Mouse (Mus musculus) frontal cortex, adult (tissue): ENCODE measurements around the gene Serp2.
"Not testable (repeated sequence)": the region's sequence is repeated elsewhere in the genome, so short reads cannot be mapped to it uniquely, and the experiment has no call there.

Source experiments
- ATAC-seq: cut with Nextera tagmentation; 2 replicates; pipeline ENCODE4 v1.9.2; 2017; ENCODE audit warnings: mild to moderate bottlenecking, moderate library complexity, mixed read lengths; ENCODE audit not compliant: low TSS enrichment

The Serp2 gene

DNA sequence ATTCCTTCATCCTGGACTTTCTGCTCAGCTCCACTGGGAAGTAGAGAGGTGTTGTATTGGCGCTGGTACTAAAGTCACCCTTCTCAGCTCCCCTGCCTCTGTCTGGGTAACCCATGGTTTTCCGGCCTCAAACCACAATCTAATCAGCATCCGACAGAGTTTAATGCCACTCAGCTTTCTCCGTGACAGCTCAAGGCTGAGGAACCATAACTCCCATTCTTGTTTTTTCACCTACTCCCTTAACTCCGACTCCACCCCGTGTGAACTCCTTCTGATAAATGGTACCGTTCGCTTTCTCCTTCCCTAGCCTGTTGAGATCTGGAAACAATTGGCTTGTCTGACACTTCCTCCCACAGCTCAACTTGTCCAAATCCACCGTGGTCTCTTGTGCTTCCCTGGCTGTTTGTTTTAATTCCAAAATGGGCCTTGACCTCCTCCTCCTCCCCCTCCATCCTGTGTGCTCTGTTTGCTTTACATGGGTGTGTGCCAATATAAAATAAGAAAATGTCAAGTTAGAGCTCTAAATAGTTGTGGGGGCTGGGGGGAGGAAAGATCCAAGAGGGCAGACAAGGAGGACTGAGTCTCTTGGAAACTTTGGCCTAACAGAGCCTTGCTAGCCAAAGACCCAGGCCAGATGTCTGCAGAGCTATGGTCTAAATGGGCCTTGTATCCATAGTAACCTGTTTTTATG lies 12.7 kb upstream of the Serp2 start:
- ATAC-seq: no peak

DNA sequence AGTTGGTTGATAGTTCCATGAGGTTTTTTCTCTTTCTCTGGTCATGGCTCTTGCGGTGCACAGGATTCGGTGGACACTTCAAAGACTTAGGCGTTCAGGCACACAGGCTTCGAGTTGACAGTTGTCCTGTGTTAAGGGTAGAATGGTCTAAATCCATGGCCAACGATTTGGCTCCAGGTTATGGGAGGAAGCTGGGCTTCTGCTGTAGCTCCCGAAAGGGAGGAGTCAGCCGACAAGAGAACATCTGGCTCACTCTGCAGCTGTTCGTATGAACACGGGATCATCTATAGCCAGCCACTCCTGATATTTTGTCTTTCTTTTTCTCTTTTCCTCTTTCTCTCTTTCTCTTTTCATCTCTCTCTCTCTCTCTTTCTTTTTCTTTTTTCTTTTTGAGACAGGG lies 11.9 kb upstream of the Serp2 start:
- no peak for ATAC-seq

DNA sequence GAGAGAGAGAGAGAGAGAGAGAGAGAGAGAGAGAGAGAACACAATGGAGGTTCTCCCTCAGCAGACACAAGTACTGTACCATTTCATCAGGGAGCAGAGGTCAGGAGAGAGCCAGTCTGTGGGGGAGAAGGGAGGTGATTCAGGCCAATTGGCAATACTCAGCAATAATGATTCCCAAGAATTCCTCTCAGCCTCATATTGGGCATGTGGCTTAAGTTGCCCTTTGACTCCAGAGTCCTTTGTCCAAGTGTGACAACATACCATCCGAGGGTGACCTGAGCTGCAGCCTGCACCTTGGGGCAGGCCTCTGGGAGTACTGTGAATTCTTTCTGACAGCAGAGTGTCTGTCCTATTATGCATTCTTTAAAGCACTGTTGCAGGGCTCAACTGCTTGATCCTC lies 10.6 kb upstream of the Serp2 start:
- ATAC-seq: no peak

DNA sequence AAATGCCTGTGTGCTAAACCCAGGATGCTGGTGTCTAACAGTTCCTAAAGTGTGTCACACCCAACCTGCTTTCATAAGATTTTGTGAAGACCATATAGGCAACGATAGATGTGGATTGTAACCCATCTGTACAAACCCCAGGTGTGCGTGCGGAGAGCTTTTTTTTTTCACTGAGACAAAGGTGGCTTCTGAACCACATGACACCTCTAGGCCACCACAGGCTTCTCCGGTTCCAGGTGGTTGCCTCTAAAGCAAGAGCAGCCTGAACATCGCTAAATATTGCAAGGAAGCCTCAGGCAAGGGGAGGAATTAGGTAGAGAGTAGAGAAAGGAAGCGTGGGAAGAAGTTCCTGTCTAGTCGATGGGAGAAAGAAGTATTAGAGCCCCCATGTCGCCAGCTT lies 10.0 kb upstream of the Serp2 start:
- ATAC-seq: no peak

DNA sequence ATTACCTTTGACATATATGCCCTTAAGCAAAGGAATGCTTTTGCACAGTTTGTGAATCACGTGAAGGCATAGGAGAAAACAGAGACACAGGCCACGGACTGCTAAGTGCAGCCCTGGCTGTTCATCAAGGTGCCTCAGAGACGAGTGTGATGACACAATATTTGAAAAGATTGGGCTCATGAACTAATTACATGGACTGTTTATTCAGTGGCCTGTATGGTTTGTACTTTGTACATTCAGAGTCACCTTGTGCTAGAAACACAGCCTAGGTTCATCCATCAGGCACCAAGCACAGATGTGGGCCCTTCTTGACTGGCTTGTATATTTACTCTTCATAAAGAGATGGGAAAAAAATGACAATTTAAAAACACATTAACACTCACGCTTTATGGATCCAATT lies 9.5 kb upstream of the Serp2 start:
- ATAC-seq: no peak

DNA sequence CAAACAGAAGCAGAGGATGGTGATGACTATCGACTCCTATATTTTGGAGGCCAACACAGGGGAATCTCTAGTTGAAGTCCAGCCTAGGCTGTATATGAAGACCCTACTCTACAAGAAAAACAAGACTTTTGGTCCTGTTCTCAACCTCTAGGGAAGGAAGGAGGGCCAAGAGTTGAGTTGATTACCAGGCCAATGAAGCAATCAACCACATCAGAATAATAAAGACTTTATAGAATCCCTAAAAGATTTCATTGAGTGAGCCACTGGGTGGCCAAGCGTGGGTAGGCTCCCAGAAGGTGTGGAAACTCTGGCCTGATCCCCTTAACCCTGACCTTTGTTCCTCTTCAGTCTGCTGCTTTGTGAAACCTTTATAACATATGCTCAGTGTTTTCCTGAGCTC lies 2.5 kb upstream of the Serp2 start:
- no peak for ATAC-seq

DNA sequence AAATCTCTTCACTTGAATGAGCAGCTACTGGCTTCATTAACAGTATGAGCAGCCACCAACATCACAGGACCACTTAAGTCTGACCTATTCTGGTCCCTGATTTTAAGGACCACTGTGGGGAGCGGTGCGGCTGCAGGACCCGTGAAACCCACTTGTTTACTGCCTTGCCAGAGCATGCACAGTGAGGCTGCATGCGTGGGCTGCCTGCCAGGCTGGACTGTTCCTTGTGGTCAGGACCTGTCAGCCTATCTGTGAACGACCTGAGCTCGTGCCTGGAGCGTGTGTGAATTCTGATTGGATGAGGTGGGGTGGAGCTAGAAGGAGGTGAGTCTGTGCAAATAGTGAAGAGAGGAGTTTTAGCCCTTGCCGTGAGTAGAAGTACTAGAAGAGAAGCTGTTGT lies 1.5 kb upstream of the Serp2 start:
- ATAC-seq: not testable (repeated sequence)

DNA sequence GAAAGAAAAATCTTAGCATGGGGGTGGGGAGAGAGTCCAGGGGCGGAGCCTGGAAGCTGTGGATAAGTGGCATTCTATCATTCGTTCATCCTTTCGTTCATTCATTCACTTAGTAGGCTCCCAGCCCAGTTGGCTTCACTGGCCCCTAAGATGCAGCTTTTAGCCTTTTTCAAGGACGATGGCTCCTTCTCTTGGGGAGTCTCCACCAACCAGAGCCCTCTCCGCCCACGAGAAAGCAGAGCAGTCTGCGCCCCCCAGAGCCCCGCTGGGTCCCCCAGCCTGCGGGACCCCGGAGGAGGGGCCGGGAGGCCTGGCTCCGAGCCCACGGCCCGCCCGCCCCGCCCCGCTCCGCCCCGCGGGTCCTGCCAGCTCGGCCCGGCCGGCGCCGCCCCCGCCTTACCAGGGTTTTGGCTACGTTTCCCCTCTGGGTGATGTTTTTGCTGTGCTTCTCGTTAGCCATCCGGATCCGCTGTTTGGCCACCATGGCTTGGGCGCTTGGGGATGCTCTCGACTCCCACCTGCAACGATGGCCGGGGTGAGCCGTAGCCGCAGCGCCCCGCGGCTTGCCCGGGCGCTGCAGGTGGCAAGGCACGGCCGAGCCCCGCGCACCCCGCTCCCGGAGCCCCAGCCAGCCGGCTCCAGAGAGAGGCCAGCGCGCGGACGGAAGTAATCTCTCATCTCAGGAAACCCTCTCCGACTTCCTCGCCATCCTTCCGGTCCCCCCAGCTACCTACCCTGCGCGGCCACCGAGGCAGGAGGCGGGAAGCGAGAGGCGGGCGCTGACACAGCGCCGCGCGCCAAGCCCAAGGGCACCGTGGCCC lies 448 bp downstream of the Serp2 start:
- ATAC-seq: peak; percentile 76

DNA sequence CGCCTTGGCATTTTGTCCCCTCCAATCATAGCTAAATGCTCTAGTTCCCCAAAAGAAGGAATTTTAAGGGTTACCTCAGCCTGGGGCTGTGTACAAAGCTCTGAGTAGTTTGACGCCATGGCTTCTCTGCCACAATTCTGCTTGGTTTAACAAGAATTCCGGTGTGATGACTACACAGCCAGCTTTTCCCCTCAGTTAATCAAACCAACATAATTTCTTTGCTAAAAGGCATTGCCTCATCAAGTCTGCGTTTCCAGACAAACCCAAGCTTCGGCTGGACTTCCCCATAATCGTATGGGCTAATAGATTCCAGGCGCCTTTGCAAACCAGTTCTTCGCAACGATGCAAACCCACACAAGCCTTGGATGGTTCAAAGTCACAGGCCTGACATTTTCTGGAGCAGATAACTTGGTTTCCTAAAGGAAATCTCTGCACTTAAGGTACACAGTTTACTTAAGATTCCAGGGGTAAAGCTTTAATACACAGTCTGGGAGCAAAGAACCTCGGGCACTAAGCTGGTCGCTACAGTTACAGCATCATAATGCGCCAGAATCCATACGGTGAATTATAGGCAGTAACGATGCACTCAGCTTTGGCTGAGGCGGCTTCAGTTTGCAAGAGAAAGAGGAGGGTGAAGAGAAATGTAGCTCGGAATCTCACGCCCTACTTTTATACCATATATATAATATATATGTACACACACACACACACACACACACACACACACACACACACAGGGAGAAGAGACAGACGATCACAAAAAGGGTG lies 1.2 kb downstream of the Serp2 start:
- peak; percentile 42 for ATAC-seq

DNA sequence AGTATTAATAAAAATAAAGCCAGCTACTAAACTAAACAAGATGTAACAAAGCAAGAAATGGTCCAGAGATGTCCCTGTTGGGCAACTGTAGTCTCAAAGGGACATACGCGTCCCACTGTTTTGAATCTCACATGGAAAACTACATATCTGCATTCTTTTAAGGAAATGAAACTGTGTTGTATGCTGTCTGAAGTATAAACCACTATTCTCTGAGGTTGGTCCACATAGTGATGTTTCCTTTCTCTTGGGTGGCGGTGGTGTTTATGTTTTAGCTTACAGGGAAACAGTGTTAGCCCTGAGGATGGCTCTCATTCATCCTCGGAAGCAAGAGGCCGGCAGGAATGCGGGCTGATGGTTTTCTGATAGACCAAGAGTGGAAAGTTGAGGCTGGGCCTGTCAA lies 12.6 kb downstream of the Serp2 start:
- no peak for ATAC-seq

DNA sequence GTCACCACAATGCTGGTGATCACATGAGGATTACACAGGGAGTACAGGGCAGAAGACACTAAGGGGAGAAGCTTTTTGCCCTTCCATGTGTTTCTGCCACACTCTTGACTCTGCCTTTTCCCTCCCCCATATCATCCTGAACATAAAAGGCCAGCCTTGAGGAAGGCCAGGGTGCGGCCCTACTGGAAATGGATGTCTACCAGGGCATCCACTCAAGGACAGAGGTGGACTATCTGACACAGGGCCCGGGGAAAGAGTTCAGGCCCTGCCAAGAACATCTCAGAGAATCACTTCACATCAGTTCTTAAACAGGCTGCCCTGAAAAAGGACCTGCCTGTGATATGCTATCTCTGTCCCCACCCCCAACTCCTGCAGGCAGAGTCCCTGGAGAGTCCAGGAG lies 15.3 kb downstream of the Serp2 start:
- no peak for ATAC-seq

DNA sequence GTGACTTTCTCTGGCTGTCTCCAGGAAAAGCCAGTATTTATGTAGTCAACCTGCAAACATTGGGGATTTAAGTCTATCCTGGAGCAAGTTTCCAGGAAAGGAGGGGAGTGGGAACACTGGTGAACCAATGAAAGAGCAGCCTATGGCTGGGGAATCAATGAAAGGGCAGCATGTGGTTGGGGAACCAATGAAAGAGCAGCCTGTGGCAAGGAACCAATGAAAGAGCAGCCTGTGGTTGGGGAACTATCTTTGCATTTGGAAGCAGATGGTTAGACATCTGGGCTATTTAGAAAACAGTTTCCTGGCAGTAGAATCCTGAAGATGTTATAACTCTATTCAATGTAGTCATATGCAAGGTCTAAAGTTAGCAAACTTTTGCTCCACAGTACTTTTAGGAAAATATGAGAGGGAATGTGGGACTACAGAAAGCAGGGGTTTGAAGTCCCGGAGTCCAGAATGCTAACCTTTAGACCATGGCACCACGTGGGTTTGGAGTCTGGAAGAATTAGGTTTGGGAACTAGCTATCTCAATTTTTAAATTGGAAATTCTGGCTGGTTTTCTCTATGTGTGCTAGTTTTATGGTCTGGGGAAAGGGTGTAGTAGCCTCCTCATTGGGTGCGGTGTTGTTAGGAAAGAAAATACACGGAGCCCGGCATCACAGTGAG lies 16.6 kb downstream of the Serp2 start:
- peak; percentile 66 for ATAC-seq

DNA sequence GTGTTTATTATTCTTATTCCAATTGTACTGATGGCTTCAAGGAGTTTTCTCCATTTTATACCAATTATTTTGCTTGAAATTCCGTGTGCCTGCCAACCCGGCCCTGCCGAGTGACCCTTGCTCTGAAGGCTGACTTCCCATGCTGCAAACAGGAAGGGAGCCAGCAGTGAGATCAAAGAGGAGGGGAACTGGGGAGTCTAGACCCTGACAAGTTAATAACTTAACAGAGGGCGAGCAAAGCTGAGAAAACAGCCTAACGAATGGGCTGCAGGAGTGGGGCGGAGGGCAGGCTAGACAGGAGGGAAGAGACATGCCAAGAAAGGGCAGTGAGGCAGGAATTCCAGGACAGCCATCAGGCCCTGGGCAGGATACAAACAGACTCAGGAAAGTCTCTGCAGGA lies 19.8 kb downstream of the Serp2 start:
- no peak for ATAC-seq

DNA sequence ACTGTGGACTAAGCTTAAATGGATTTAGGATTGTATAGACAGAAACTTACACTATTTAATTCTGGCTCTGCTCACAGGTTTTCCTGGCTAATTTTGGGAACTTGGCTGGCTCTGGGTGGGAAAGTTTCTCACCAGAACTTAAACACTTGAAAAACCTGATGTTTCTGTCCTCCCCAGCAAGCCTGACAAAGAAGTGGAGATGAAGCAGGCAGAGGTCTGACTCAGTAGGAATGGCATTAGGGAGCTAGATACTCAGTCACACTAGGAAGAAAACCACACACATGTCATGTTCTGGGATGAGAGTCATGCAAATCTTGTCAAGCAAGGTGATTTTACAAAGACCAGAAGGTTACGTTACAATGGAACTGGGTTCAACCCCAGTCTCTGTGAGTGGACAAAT lies 21.6 kb downstream of the Serp2 start:
- ATAC-seq: peak; percentile 78

DNA sequence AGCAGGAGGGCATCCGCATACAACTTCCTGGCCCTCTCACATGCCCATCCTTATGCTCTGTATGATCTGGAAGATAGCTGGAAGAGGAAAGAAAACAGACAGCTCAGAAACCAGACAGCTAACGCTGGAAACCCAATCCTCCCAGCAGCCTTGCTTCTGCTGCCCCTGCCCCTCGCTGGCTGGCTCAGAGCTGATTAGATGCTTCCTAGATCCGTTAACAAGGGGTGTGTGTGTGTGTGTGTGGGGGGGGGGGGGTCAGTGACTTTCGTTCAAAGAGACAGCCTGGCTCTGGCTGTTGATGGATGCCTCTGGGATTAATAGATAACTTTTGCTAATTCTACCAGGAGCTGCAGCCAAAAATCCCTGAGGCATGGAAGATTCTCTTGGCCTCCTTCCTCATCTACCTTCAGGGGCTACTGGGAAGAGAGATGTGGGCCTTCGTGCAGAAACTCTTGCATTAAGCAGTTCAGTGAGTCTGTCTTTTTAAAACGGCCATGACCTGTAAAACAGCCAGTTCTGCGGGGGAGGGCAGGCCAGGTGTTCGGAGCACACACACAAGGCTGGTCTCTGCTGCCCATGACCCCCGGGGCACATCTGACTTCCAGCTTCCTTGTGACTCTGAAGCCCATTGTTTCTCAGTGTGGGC lies 23.4 kb downstream of the Serp2 start:
- ATAC-seq: no peak

DNA sequence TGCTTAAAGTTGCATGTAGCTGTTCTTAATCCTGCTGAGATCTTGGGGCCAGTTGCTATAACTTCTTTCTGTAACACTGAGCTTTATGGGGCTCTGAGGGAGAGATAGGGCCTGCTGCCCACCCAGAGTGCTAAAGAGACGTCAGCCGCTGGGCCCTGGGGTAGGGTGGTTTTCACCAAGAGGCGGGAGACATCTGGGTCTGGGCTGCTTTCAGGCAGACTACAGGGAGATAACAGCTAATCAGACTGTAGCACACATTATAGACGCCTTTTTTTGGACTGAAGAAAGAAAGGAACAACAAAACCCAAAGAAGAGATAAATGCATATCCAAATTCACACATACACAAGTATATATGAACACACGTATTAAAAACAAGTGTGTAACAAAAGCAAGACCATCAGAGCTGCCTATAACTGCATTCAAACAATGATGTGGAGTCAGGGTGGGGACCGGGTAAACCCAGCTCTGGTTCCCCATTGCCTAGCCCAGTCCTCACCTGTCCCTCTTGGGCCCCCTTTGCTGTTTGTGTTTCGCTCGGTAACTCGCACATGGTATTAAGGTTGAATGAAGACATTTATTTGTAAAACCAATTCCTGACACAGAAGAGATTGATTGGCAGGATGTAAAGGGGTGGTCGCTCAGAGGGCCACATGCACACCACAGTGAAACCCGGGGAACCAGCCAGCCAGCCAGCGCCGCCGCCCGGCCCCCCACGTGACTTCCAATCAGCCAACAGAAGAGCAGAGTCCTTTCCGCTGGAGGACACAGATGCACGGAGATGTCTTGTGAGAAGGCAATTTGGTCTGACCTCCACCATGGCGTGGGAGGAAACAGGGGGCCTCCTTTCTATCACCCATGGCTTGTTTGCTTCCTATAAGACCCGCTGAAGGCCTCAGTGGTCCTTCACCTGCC lies 24.2 kb downstream of the Serp2 start:
- no peak for ATAC-seq

DNA sequence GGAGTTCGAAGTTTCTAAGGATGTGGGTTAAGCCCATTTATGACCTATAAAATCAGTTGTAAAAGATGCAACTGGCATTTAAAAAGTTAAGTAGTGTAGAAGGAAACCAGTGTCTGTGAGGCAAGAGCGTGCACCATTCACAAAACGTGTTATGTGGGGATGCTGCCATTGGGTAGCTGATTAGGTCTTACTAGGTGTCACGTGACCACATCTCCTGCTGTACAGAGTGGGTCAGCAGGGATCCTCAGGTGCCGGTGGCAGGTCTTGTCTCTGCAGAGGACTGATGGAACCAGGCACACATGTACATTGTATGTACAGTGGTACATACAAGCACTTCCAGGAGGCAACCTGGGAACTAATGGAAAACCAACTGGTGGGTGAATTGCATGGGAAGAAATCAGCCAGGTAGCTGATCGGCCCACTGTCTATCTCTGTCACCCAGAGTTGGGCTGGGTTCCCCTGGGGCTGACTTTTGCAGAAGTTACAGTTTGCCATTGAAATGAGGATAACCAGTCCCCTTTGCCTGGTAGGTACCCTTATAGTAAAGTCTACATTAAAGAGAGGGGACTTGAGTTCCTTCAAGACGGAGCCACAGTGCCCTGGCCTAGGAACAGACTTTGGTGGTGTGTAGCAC lies 25.5 kb downstream of the Serp2 start:
- ATAC-seq: no peak

DNA sequence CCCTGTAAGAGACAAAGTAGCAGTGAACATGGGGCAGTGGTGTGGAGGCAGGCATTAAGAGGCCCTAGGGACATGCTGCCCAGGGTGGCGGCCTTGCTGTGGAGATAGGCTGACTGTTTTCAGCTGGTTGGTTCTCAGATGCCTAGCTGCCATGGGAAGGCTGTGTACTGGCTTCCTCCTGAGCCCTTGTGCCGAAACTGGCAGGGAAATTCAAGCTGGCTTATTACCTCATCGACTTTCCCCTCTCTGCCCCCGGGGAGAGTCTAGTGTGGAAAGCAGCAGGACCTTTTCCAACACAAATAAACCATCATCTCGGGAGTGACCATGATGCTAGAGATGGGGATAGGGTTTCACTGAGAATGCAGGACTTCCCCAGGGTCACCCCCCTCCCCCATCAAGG lies 28.0 kb downstream of the Serp2 start:
- no peak for ATAC-seq

DNA sequence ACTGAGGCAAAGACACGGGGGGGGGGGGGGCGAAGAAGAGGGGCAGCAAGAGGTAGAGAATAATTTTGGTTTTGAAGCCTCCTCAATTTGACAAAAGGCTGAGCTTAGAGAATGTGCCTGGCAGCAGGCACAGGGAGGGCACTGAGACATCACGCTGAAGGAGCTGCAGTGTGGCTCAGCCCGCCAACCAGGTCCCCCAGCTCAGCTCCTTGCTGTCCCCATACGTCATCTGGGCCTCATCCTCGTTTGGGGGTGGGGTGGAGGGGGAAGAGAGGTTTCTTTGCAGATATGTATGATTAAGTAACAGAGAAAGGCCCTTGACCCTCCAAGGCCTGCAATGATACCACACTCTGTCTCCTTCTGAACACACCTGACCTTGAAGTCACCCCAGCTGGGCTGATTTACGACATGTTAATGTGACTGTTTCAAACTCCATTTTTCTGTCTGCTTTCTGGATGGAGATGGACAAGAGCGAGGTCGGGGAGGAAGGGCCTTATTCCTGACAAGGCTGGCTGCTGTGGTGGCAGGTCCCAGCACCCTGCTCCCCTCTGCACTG lies 28.9 kb downstream of the Serp2 start:
- no peak for ATAC-seq
